Mouse (Mus musculus) ES-Bruce4 (cell line): ENCODE data around the gene Tmem199. TPM values are rescaled to one million over a fixed set of nuclear protein-coding genes. Genes with fewer than 3 reads are reported as not detected.
A peak's percentile ranks its signal among the peaks of the same experiment; 100 is the strongest.

ENCODE experiments used
- H3K27ac ChIP-seq: 2 replicates; pipeline ENCODE4 v1.5.1; 2012; ENCODE audit warnings: low read length, inconsistent platforms; ENCODE audit not compliant: insufficient read depth
- H3K27me3 ChIP-seq: 2 replicates; pipeline ENCODE4 v1.6.1; 2012; ENCODE audit warnings: mild to moderate bottlenecking, low read length, inconsistent platforms; ENCODE audit not compliant: control insufficient read depth, poor library complexity, insufficient read depth, severe bottlenecking
- H3K36me3 ChIP-seq: 2 replicates; pipeline ENCODE4 v1.6.1; 2012; ENCODE audit warnings: inconsistent platforms, mild to moderate bottlenecking, low read length, moderate library complexity; ENCODE audit not compliant: control insufficient read depth, poor library complexity, insufficient read depth, severe bottlenecking
- H3K4me1 ChIP-seq: one replicate; pipeline ENCODE4 v1.8.1; 2011; ENCODE audit warnings: low read length; ENCODE audit not compliant: control insufficient read depth, insufficient read depth
- H3K4me3 ChIP-seq: 2 replicates; pipeline ENCODE4 v1.5.1; 2011; ENCODE audit warnings: low read depth, mild to moderate bottlenecking, low read length
- H3K9ac ChIP-seq: 2 replicates; pipeline ENCODE4 v1.6.1; 2012; ENCODE audit warnings: low read depth, mild to moderate bottlenecking, inconsistent platforms; ENCODE audit not compliant: poor library complexity, severe bottlenecking
- H3K9me3 ChIP-seq: replicated peaks from 2 replicates; pipeline ENCODE4 v1.6.1; 2012; ENCODE audit warnings: mild to moderate bottlenecking, low read length, inconsistent platforms; ENCODE audit not compliant: control insufficient read depth, poor library complexity, insufficient read depth, severe bottlenecking
- CTCF ChIP-seq: IDR thresholded peaks from one replicate; pipeline ENCODE4 v1.8.1; 2011; ENCODE audit warnings: low read depth, low read length
- EP300 ChIP-seq: IDR thresholded peaks from 2 replicates; pipeline ENCODE4 v1.6.1; 2011; ENCODE audit warnings: low read depth, low read length; ENCODE audit not compliant: insufficient read depth
- POLR2A ChIP-seq: IDR thresholded peaks from one replicate; pipeline ENCODE4 v1.8.1; 2011; ENCODE audit warnings: low read length; ENCODE audit not compliant: insufficient read depth
- polyA plus RNA-seq: library from polyadenylated mRNA; stranded (reverse); fragments of >200 nt; gene quantifications from 2 replicates; pipeline ENCODE4 v1.2.4, GENCODE M21; 2011; ENCODE audit warnings: low read depth; ENCODE audit not compliant: missing spikeins, insufficient read depth, insufficient read length

Gene Tmem199
- polyA plus RNA-seq, 1 experiment, result 41.7 TPM

GRCm38 (mm10) chr11:78483639-78484038 lies 28.3 kb downstream of the Tmem199 start:
- no peaks in the 10 kb centered on the region for H3K9me3 ChIP-seq
- no peaks in the 10 kb centered on the region for H3K27me3 ChIP-seq
- peak overlapping the region; percentile 32 for H3K9ac ChIP-seq
- H3K27ac ChIP-seq, result no peak overlapping the region
- H3K36me3 ChIP-seq, result no peaks in the 10 kb centered on the region
- H3K4me3 ChIP-seq, result peak overlapping the region; percentile 84
- no peaks in the 10 kb centered on the region for H3K4me1 ChIP-seq
- peak; percentile 29 for TF ChIP-seq POLR2A
- TF ChIP-seq CTCF, result no peak
- no peak for TF ChIP-seq EP300

DNA sequence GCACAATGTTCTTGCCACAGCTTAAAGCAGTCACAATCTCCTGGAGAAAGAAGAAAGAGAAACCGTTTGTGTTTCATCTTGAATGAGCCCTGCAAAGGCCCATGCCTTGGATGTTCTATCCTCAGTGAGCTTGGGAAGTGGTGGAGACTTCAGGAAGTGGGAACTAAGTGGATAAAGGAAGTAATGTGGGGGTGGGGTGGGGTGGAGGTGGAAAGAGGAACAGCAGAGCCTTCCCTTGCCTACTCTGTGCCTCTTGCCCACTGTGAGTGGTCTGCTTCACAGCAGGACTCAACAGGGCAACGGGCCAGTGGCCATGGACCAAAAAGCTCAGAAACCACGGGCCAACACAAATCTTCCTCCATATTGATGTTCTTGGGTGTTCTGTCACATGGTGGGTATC lies 36.7 kb downstream of the Tmem199 start:
- Histone ChIP-seq H3K4me3 (no peak overlapping the region), H3K36me3 (no peaks in the 10 kb centered on the region), H3K9me3 (no peaks in the 10 kb centered on the region), H3K4me1 (no peaks in the 10 kb centered on the region), H3K27ac (no peak overlapping the region), H3K27me3 (no peaks in the 10 kb centered on the region), H3K9ac (no peak overlapping the region)
- no peak for TF ChIP-seq EP300
- TF ChIP-seq POLR2A, result no peak
- TF ChIP-seq CTCF, result no peak

GRCm38 (mm10) chr11:78471326-78472103 lies 40.5 kb downstream of the Tmem199 start:
- Histone ChIP-seq H3K4me3 (no peak overlapping the region), H3K36me3 (no peaks in the 10 kb centered on the region), H3K9ac (no peak overlapping the region), H3K27me3 (no peaks in the 10 kb centered on the region), H3K4me1 (no peaks in the 10 kb centered on the region), H3K9me3 (no peaks in the 10 kb centered on the region), H3K27ac (no peak overlapping the region)
- TF ChIP-seq POLR2A, result no peak
- no peak for TF ChIP-seq EP300
- no peak for TF ChIP-seq CTCF

GRCm38 (mm10) chr11:78467932-78468331 lies 44.0 kb downstream of the Tmem199 start:
- Histone ChIP-seq H3K4me1 (no peaks in the 10 kb centered on the region), H3K4me3 (no peak overlapping the region), H3K9me3 (no peaks in the 10 kb centered on the region), H3K36me3 (no peaks in the 10 kb centered on the region), H3K27ac (no peak overlapping the region), H3K27me3 (no peaks in the 10 kb centered on the region), H3K9ac (no peak overlapping the region)
- TF ChIP-seq POLR2A (no peak), CTCF (no peak), EP300 (no peak)

DNA sequence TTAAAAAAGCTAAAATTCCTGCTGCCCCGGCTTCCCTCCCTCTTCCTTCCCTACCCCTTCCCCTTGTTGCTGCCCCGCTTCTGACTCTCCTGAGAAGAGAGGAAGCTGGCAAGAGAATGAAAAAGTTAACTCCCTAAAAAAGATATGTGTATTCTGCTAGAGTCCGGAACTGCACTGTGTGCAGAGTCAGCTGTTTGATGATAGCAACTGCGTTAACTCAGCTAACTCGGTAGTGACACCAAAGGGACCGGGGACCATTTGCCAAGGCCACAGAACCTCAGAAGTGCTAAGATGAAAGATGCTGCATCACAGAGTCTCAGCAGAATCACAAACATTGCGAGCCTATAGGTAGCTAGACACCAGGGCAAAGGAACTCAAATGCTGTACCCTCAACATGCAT lies 44.5 kb downstream of the Tmem199 start:
- no peaks in the 10 kb centered on the region for H3K36me3 ChIP-seq
- no peak overlapping the region for H3K9ac ChIP-seq
- TF ChIP-seq EP300 (no peak), POLR2A (no peak), CTCF (no peak)
- H3K27me3 ChIP-seq, result no peaks in the 10 kb centered on the region
- H3K9me3 ChIP-seq, result no peaks in the 10 kb centered on the region
- no peak overlapping the region for H3K27ac ChIP-seq
- no peaks in the 10 kb centered on the region for H3K4me1 ChIP-seq
- H3K4me3 ChIP-seq, result no peak overlapping the region

- Histone ChIP-seq H3K27ac (no peak overlapping the region), H3K36me3 (no peaks in the 10 kb centered on the region), H3K9me3 (no peaks in the 10 kb centered on the region), H3K9ac (peak overlapping the region; percentile 81), H3K4me3 (peak overlapping the region; percentile 86), H3K27me3 (no peaks in the 10 kb centered on the region), H3K4me1 (no peaks in the 10 kb centered on the region)
- TF ChIP-seq POLR2A (no peak), EP300 (no peak), CTCF (no peak)
These were observed 45.6 kb downstream of the Tmem199 start for GRCm38 (mm10) chr11:78466242-78466912.
